8 mouse cellular contexts compared by ENCODE assay signal in genomic region chr16:90933534-90934176, GRCm38 (mm10). TPM values are rescaled to one million over a fixed set of nuclear protein-coding genes. Genes with fewer than 3 reads are reported as not detected.
A peak's percentile ranks its signal among the peaks of the same experiment; 100 is the strongest.
DNase-seq lines count a peak whose midpoint lies in the region; ATAC-seq and TF ChIP-seq lines count a peak whose summit lies in the region.

No protein-coding gene starts in this region.

- no peak for TF ChIP-seq POLR2A in bone marrow macrophage, adult 2 months (IDR thresholded peaks at IDR 0.05; ENCODE audit: borderline replicate concordance, low read depth, low read length)

- H3K4me3 ChIP-seq in kidney, postnatal 0 days (replicated peaks; ENCODE audit: low read depth, low read length) = peak overlapping the region; percentile 55
- H3K4me3 ChIP-seq in bone marrow macrophage, adult 2 months (ENCODE audit: insufficient read depth, low read length) = peak overlapping the region; percentile 93
- peak overlapping the region; percentile 88 for H3K4me3 ChIP-seq in hindbrain, embryonic 13.5 days
- H3K4me3 ChIP-seq in midbrain, embryonic 15.5 days = peak overlapping the region; percentile 89

- H3K36me3 ChIP-seq in kidney, postnatal 0 days (ENCODE audit: insufficient read depth, low read length) = 0 out of 2 replicates have a peak, but pooled peaks cover 7% of the 10 kb centered on the region
- peaks cover 27% of the 10 kb centered on the region for H3K36me3 ChIP-seq in hindbrain, embryonic 13.5 days
- peaks cover 12% of the 10 kb centered on the region for H3K36me3 ChIP-seq in midbrain, embryonic 15.5 days (replicated peaks)

- no peak for TF ChIP-seq CTCF in kidney, postnatal 0 days (IDR thresholded peaks at IDR 0.05; ENCODE audit: low read depth)
- TF ChIP-seq CTCF in bone marrow macrophage, adult 2 months (IDR thresholded peaks at IDR 0.05; ENCODE audit: low read depth, low read length) = no peak

- H3K4me2 ChIP-seq in kidney, postnatal 0 days (ENCODE audit: low read length) = peak overlapping the region; percentile 81
- H3K4me2 ChIP-seq in hindbrain, embryonic 13.5 days = peak overlapping the region; percentile 83
- H3K4me2 ChIP-seq in midbrain, embryonic 15.5 days = peak overlapping the region; percentile 85

- no peaks in the 10 kb centered on the region for H3K9me3 ChIP-seq in kidney, postnatal 0 days (replicated peaks; ENCODE audit: low read length)
- H3K9me3 ChIP-seq in hindbrain, embryonic 13.5 days = no peaks in the 10 kb centered on the region
- H3K9me3 ChIP-seq in midbrain, embryonic 15.5 days = no peaks in the 10 kb centered on the region

- H3K4me1 ChIP-seq in kidney, postnatal 0 days (replicated peaks; ENCODE audit: insufficient read depth, low read length) = no peaks in the 10 kb centered on the region; the same call in 1 of the 2 replicates
- peaks cover 3% of the 10 kb centered on the region; the same call in 1 of the 2 replicates for H3K4me1 ChIP-seq in bone marrow macrophage, adult 2 months (ENCODE audit: control insufficient read depth, insufficient read depth, low read length)
- H3K4me1 ChIP-seq in hindbrain, embryonic 13.5 days (replicated peaks) = peaks cover 17% of the 10 kb centered on the region
- peaks cover 15% of the 10 kb centered on the region for H3K4me1 ChIP-seq in midbrain, embryonic 15.5 days

- ATAC-seq in kidney, postnatal 0 days (replicated peaks; ENCODE audit: low FRiP score, low read depth) = no peak
- no peak for ATAC-seq in hindbrain, embryonic 13.5 days (ENCODE audit: low FRiP score)
- ATAC-seq in midbrain, embryonic 15.5 days (replicated peaks) = no peak

- 31% methylated on average over 13 of the region's 13 CpGs for WGBS in kidney, postnatal 0 days
- 34% methylated on average over 13 of the region's 13 CpGs for WGBS in hindbrain, embryonic 13.5 days
- WGBS in midbrain, embryonic 15.5 days = 26% methylated on average over 13 of the region's 13 CpGs

- peak overlapping the region; percentile 84 for H3K27ac ChIP-seq in kidney, postnatal 0 days
- peak overlapping the region; percentile 33; the same call in 1 of the 2 replicates for H3K27ac ChIP-seq in bone marrow macrophage, adult 2 months (ENCODE audit: insufficient read depth, low read depth, low read length)
- H3K27ac ChIP-seq in hindbrain, embryonic 13.5 days = peak overlapping the region; percentile 92
- peak overlapping the region; percentile 90; the same call in 1 of the 2 replicates for H3K27ac ChIP-seq in midbrain, embryonic 15.5 days

- DNase-seq in kidney, postnatal 0 days (ENCODE audit: low spot score) = no peak
- DNase-seq in kidney, postnatal 14 days = no peak
- no peak for DNase-seq in layer of hippocampus, postnatal 25 days (ENCODE audit: extremely low spot score in 1 of 2, low spot score in 1 of 2)
- no peak for DNase-seq in Muller cell, postnatal 12 days (ENCODE audit: inconsistent ontology term)
- DNase-seq in left cerebral cortex, adult 18-20 months (ENCODE audit: low spot score in 2 of 2) = no peak

- H3K9ac ChIP-seq in kidney, postnatal 0 days (ENCODE audit: low read depth, low read length) = peak overlapping the region; percentile 67
- H3K9ac ChIP-seq in hindbrain, embryonic 13.5 days = peak overlapping the region; percentile 90
- H3K9ac ChIP-seq in midbrain, embryonic 15.5 days = peak overlapping the region; percentile 79

- H3K27me3 ChIP-seq in kidney, postnatal 0 days (ENCODE audit: insufficient read depth, low read length) = no peaks in the 10 kb centered on the region
- H3K27me3 ChIP-seq in hindbrain, embryonic 13.5 days = no peaks in the 10 kb centered on the region
- H3K27me3 ChIP-seq in midbrain, embryonic 15.5 days (replicated peaks) = no peaks in the 10 kb centered on the region

RNA-seq across cellular contexts. Expression of gene Cfap298, which starts 1.3 kb away (rescaled TPM):
- 43.7 and 48.1 TPM in 2 replicates for polyA plus RNA-seq in kidney, postnatal 0 days (2015; fragmentation: Nextera tagmentation; extraction: Ambion mirVana)
- polyA plus RNA-seq in bone marrow macrophage, adult 2 months (2012; ENCODE audit: insufficient read depth, insufficient read length, missing spikeins) = 7.1 and 9.4 TPM in 2 replicates
- polyA plus RNA-seq in hindbrain, embryonic 13.5 days (2015; fragmentation: Nextera tagmentation; extraction: Ambion mirVana) = 47.4 and 57.4 TPM in 2 replicates
- polyA plus RNA-seq in midbrain, embryonic 15.5 days (2015; fragmentation: Nextera tagmentation; extraction: Ambion mirVana) = 53.9 TPM in 2 replicates
- total RNA-seq in layer of hippocampus, postnatal 25 days (2021) = 10 to 100 TPM; 43.6 to 44.2 TPM
- total RNA-seq in left cerebral cortex, adult 18-20 months (2021) = 10 to 100 TPM; 39.8 to 48.0 TPM

Comparison
In these comparisons a context has a peak if more than half of its experiments do, and no peak if none do; other contexts are left out.
1. H3K27ac ChIP-seq: peak in every context shown above with its lines; median percentile 92 in hindbrain, embryonic 13.5 days; 90 in midbrain, embryonic 15.5 days; 84 in kidney, postnatal 0 days; 33 in bone marrow macrophage, adult 2 months.